14 mouse cellular contexts compared by ENCODE assay signal in the genomic region with DNA sequence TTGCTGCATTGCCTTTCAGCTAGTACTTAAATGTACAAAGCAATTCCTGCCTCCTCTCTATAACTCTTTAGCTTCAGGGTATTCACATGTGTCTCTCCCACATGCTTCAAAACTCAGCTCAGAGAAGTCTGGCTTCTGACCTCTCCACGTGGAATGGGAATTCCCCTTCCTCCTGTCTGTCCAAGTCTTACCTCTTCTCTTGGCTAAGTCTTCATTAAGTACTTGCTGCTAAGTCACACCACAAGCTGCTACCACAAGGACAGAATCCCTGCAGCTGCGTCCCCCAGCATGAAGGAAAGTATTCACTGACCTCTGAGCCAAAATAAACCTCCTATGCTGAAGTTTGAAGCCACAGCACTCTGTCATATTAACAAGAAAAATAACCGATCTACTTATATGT. TPM values are rescaled to one million over a fixed set of nuclear protein-coding genes. Genes with fewer than 3 reads are reported as not detected.
"Had no signal": no experiment of that assay in that cellular context is flagged by ENCODE, and none has a peak within 500 bp of the region (broad histone marks: within the 10 kb centered on the region; RNA-seq: fewer than 3 reads in every experiment).

No protein-coding gene starts in this region.

- H3K27me3 ChIP-seq: limb, embryonic 12.5 days; liver, embryonic 15.5 days; midbrain, embryonic 13.5 days; stomach, embryonic 15.5 days had no signal

- H3K9me3 ChIP-seq: limb, embryonic 12.5 days; liver, embryonic 15.5 days; midbrain, embryonic 13.5 days; stomach, embryonic 15.5 days had no signal

- H3K36me3 ChIP-seq: limb, embryonic 12.5 days; liver, embryonic 15.5 days; midbrain, embryonic 13.5 days; stomach, embryonic 15.5 days had no signal

- ATAC-seq: lung, postnatal 0 days; midbrain, embryonic 13.5 days had no signal

- H3K9ac ChIP-seq: limb, embryonic 12.5 days; liver, embryonic 15.5 days; midbrain, embryonic 13.5 days; stomach, embryonic 15.5 days had no signal

- H3K4me2 ChIP-seq: limb, embryonic 12.5 days; liver, embryonic 11.5 days; liver, embryonic 15.5 days; midbrain, embryonic 13.5 days; stomach, embryonic 15.5 days had no signal

- H3K4me1 ChIP-seq: limb, embryonic 12.5 days; liver, embryonic 15.5 days; midbrain, embryonic 13.5 days; stomach, embryonic 15.5 days had no signal

- DNase-seq: kidney, postnatal 36 days; layer of hippocampus, adult 9-11 months; layer of hippocampus, postnatal 36 days; lung, adult 2 months; lung, postnatal 36 days; right cerebral cortex, postnatal 14 days; thymus, postnatal 14 days had no signal

- H3K4me3 ChIP-seq: limb, embryonic 12.5 days; liver, embryonic 15.5 days; midbrain, embryonic 13.5 days; stomach, embryonic 15.5 days had no signal

- H3K27ac ChIP-seq: limb, embryonic 12.5 days; liver, embryonic 15.5 days; midbrain, embryonic 13.5 days; stomach, embryonic 15.5 days had no signal

RNA-seq across cellular contexts. Expression of gene Rgs4, which starts 21.1 kb away (rescaled TPM):
- total RNA-seq: megakaryocyte progenitor cell, adult 5-6 weeks had no signal
